Mouse (Mus musculus): ENCODE results near the gene Htr1d.

GRCm38 (mm10) chr4:136387261-136387660 lies 36.1 kb upstream of the Htr1d start:
- no peak for TF ChIP-seq POLR2A (IDR thresholded peaks at IDR 0.05; ENCODE audit: low read depth, low read length)
- no peak for TF ChIP-seq CTCF (IDR thresholded peaks at IDR 0.05; ENCODE audit: borderline replicate concordance, insufficient read depth, low read length)
